Mouse (Mus musculus) layer of hippocampus, adult 9-11 months (tissue): ENCODE results near the gene Pcdh9.
A peak's percentile ranks its signal among the peaks of the same experiment; 100 is the strongest.

Experiments
- DNase-seq: peaks from one replicate; pipeline ENCODE4 v3.0.0; 2022

The Pcdh9 gene

GRCm38 (mm10) chr14:93545575-93545974 is 344.9 kb downstream of the Pcdh9 start:
- DNase-seq, result peak; percentile 16

GRCm38 (mm10) chr14:93543970-93544627 is 346.4 kb downstream of the Pcdh9 start:
- DNase-seq, result peak; percentile 48

DNA sequence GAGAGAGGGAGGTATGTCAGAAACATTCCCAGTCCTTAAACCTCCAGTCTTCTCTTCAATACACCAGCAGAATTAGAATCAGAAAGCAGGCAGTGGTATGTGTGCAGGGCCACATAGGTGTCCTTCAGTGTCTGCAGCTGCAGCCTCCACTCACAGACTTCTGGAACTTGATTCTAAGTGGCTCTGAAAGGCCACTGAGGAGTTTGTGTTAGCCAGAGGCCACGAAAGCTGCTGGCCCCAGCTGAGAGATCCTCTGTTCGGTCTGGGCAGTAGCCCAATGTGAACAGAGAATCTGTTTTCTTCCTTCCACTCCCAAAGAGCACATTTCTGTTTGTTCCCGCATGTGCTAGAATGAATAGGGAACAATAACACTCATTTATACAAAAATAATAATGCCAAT is 346.9 kb downstream of the Pcdh9 start:
- peak; percentile 85 for DNase-seq

DNA sequence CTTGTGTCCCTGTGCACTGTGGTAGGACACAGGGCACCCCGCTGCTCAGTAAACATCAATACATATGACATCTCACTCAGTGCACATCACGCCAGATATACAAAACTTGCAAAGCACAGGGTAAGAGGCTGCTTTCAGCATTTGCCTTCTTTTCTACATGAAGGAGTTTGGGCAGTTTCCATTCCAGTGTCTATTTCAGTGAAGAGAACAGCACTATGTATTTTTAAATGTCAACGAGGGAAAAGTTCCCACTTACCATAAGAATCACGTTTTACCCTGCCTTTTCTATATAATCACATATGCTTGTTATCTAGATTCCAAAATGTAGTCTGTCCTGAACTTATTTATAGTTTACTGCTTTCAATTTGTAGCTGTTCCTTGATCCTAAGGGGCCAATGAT is 355.6 kb downstream of the Pcdh9 start:
- DNase-seq, result no peak

DNA sequence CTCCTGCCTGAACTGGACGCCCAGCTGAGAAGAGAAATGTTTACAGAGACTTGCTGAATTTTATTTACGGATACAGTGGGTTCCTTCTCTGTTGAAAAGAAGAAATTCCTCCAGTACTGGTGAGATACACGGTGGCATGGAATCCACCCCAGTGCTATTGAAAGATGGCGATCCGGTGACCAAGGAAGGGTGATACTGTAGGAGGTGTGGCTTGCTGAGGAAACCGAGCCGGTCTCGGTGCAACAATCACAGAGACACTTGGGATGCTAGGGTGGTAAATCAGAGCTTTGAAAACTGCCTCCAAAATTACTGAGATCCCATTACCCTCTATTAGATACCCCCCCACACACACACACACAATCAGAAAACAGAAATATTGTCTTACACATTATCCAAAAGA is 367.0 kb downstream of the Pcdh9 start:
- DNase-seq, result no peak

- DNase-seq, result no peak
Observed at GRCm38 (mm10) chr14:93520166-93520565, 370.3 kb downstream of the Pcdh9 start.

DNA sequence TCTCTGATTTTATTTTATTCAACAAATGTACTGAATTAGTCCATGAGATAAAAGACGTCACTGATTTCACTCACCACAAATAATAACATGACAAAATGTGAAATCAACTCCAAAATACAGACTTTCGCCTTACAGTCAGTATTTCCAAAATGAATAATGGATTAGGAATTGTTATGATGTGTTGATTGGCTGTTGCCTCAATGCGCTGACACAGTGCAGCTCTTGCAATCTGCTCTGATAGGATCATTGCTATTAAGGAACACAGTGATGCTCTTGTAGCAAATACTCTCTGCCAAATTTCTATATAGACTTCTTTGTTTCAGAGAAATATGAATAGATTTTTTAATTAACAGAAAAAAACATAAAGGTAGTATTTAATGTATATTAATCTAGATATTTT is 373.8 kb downstream of the Pcdh9 start:
- DNase-seq, result no peak

DNA sequence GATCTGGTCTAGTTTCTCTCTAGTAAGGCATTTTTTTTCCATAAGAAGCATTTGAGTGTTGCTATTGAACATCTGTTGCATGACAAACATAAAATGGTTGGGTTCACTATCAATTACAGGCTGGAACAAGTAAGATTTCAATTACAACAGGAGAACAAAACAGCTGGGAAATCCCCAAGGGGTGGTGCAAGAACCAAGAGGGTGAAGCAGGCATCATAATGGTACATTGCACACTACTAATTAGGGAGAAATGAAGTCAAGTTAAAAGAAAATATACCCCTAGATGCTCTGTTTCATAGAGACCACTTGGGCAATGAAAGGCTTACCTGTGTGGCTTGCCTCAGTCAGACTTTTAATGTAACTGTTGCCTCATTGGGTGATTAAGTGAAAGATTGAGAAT is 384.4 kb downstream of the Pcdh9 start:
- no peak for DNase-seq

DNA sequence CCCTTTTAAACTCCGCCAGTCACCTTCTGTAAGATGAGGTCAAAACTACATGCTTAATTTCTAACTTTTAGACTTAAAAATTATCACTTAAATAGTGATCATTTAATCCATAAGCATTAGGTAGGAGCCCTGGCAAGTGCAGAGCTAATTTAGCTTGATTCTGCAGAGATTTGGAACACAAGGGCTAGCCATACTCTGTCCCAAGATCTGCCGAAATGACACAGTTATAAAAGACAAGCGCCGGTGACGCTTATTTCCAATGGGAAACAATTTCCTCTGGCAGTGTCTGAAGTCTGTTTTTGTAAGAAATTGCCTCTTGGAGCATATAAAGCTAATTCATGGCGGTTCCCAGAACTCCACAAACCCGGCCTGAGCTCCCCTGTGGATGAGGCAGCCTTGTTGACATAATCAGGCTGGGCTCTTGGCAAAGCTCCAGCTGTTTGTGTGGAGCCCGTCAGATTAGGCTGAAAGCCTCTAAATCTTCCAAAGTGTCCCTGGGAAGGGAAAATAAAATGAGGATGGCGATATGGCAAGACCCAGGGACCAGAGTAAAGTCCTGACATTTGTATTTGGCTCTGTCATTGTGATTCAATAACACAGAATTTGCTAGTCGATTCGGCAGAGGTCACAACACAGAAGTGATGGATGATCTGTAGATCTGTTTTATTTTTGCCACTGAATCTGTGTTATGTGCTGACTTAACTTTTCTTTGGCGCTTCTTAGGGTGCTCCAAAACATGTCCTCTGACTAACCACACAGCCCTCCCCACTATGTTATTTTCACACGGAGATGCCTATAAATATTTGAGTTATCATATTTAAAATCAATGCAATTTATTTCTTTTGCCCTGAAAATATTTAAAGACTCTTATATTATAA is 391.4 kb downstream of the Pcdh9 start:
- DNase-seq, result peak; percentile 68

DNA sequence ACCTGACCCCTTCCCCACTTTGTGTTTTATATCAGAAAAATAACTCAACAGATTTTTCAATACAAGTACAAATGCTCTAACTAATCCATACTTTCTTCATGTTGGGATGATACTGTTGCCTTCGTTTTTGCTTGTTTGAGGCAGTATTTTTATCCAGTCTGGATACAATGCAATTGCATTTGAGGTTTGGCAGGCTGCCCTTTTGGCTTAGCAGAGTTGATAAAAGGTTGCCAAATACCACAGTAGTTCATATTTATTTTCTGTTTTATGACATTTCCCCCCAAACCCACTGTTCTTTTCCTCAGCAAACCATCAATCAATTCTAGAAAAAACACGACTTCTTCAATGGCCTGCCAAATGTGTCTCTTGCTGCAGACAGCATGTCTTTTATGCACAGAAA is 415.5 kb downstream of the Pcdh9 start:
- peak; percentile 42 for DNase-seq

DNA sequence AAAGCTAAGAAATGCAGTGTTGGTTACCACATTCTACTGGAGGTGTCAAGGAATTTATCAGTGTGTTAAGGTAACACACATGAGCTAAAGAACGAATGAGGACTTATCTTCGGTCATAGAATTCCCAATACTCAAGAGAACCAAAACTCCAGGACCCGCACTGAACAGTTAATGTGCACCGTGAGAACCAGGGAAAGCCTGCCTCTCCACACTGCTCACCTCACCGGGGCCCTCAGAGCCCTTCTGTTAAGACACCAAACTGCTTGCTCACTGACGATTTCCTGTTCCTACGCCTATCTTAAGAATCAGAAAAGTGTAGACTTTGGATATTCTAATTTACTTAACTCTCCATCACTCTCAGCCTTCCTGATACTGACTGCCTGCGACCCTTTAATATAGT is 418.0 kb downstream of the Pcdh9 start:
- DNase-seq, result no peak

DNA sequence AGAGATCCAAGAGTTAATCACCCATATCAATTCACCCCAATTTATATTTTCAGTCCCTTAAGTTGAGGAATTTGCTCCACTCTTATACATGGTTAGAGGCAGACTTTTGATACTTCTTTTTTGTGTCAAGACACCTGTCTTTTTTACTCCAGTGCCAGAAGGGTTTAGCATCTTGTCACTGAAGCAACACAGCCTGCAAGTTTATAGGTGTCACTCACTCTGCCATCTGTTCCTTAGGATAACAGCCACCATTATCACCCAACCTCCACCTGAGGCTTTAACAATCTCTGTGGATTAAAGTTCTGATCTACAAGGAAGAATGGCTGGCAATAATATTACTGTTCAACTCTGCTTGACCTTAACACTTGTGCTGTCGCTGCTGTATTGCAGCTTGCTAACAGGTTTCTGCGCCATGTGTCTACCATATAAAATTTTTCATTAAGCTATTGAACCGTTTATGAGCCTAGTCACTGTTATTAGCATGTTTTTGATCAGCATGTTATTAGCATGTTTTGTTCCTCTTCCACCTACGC is 427.1 kb downstream of the Pcdh9 start:
- no peak for DNase-seq

DNA sequence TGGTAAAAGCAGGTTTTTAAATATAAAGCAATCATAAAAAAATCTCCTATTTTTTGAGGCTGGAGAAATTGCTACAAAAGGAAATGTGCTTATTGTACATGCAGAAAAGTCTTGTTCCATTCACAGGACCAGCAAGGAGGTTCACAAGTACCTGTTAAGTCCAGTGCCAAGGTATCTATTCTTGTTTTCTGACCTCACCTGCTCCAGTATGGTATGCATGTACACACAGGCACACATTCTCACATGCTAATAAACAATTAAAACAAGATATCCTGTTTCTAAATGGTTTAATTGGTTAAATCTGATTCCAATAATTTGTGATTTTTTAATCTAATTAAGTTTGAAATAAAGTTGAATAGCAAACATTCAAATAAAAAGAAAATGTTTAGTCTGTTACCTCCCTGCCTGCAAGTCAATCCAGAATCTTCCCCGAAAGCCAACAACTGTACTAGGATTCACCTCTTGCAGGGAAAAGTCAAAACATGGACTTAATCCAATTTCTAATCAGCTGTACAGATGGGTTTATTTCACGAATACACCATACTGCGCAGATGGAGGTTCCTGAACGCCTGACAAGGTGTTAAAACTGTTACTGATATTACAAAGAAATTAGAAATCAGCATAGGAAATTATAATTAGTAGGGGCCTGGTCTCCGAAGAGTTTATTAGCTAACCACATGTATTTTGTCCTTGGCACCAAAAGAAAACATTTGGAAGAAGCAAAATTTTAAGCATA is 439.4 kb downstream of the Pcdh9 start:
- DNase-seq, result no peak

- DNase-seq, result no peak
Observed at GRCm38 (mm10) chr14:93441852-93442251, 448.6 kb downstream of the Pcdh9 start.

GRCm38 (mm10) chr14:93437226-93437625 is 453.3 kb downstream of the Pcdh9 start:
- DNase-seq, result no peak

DNA sequence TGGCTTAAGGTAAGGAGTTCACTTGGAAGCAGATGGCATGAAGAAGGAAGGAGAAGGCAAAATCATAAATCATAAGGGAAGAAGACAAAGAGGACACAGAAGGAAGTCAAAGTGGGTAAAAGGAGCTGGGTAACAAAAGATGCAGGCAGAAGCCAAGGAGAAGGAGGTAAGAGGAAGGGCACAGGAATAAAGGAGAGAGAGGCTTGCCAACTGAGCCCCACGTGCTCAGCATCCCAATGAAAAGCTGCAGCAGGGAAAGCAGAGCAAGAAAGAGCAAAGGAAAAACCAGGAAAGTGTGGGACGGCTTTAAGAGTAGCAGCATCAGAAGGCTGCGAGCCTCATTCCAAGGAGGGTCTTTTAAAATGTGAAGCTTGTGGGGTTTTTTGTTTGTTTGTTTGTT is 473.7 kb downstream of the Pcdh9 start:
- peak; percentile 26 for DNase-seq

- DNase-seq, result no peak
Observed at GRCm38 (mm10) chr14:93415496-93415895, 475.0 kb downstream of the Pcdh9 start.

- no peak for DNase-seq
Observed at GRCm38 (mm10) chr14:93409314-93409713, 481.2 kb downstream of the Pcdh9 start.

GRCm38 (mm10) chr14:93407747-93408146 is 482.7 kb downstream of the Pcdh9 start:
- no peak for DNase-seq

DNA sequence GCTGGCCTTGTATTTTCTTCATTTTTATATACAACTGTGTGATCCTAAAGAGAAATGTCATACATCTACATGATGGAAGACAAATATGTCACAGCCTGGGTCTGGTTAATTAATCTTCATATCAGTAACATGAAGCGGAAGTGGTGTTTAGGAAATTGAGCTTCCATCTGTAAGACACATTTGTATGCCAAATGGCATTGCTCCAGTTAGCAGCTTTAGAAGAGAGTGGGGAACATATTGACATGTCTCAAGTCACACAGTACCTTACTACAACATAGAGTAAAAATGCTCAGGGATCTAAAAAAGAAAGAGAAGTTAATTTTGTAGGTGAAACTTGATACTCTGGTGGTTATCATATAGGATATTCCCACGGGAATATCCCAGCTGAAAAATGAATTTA is 505.4 kb downstream of the Pcdh9 start:
- DNase-seq, result peak; percentile 14

- peak; percentile 57 for DNase-seq
Observed at GRCm38 (mm10) chr14:93381163-93381562, 509.3 kb downstream of the Pcdh9 start.

DNA sequence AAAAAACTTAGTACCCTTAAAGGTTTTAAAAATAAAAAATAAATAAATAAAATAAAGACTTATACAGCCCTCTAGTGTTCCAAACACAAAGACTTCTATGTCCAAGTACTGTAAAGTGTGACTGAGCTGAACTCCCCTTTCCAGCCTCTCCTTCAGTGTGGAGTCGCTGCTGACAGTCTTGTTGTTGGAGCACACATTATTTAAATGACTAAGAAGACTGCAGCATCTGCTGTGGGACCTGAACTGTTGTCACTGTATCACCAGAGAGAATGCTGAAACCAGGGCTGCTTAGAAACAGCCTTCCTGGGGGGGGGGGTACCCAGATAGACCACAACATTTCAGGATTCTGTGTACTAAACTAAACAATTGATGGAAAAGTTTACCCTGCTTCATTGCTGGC is 509.7 kb downstream of the Pcdh9 start:
- DNase-seq, result no peak

DNA sequence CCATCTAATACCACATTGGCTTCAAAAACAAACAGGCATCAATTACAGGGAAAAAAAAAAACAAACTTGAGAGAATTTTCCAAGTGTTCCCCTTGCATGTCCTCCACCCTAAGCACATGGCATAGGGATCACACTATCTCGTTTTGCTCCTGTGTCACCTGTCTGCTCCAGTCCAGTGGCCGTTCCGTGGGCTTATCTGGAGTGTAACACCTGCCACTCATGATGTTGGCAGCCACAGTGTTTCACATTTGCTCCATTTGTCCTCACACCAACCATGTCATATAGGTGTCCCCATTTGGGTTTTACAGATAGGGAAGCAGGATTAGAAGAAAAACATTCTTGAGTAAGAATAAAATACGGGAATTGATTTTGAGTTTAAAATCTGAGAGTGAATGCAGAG is 514.3 kb downstream of the Pcdh9 start:
- DNase-seq, result no peak
